Mouse (Mus musculus) cerebellum, adult 2 months (tissue): ENCODE results near the gene Oas1d.

ENCODE experiments used
- CTCF ChIP-seq: fragments of 200-500 bp; IDR thresholded peaks from 2 replicates; pipeline ENCODE4 v1.5.1; 2011; ENCODE audit warnings: low read depth, mild to moderate bottlenecking, control low read depth, low read length, moderate library complexity, borderline replicate concordance; ENCODE audit not compliant: insufficient read depth
- POLR2A ChIP-seq: fragments of 200-500 bp; IDR thresholded peaks from 2 replicates; pipeline ENCODE4 v1.6.1; 2011; ENCODE audit warnings: low read length, control low read depth, borderline replicate concordance; ENCODE audit not compliant: insufficient read depth

- no peak for TF ChIP-seq CTCF
- no peak for TF ChIP-seq POLR2A
These were observed 46.7 kb downstream of the Oas1d start for GRCm38 (mm10) chr5:120961004-120961403.
